Mouse (Mus musculus): ENCODE results near the gene Pdilt. TPM values are rescaled to one million over a fixed set of nuclear protein-coding genes. Genes with fewer than 3 reads are reported as not detected.

The Pdilt gene
- polyA plus RNA-seq, 1 experiment from 2014 or later: 0.47 TPM

DNA sequence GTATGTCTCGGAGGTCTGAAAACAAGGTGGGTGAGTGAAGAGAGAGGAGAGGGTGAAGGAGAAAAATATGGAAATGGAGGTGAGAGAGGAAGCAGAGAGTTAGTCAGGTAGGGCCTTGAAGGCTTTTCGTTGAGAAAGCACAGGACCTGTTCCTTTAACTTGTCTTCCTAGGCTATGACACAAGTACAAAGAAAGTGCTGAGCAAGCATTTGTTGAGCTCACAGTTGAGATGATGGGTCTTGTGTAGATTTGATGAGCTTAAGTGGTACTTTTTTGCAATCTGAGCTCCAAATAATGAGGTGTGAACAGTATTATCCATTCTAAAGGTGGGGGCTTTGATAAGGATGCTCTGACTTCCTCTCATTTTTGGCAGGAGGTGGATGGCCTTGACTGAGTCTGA lies 11.1 kb upstream of the Pdilt start:
- no peak overlapping the region for H3K9ac ChIP-seq (replicated peaks; ENCODE audit: low read depth, low read length)
- H3K27me3 ChIP-seq (ENCODE audit: control insufficient read depth, insufficient read depth, low read length): no peaks in the 10 kb centered on the region
- H3K36me3 ChIP-seq (ENCODE audit: control insufficient read depth, insufficient read depth, low read length): no peaks in the 10 kb centered on the region
- H3K9me3 ChIP-seq (ENCODE audit: control insufficient read depth, low read length): no peaks in the 10 kb centered on the region
- ATAC-seq (ENCODE audit: low read depth): no peak
- no peak overlapping the region for H3K27ac ChIP-seq (ENCODE audit: low read depth, low read length)
- no peak overlapping the region for H3K4me3 ChIP-seq (ENCODE audit: low read depth, low read length)
- no peaks in the 10 kb centered on the region for H3K4me1 ChIP-seq (ENCODE audit: control insufficient read depth, insufficient read depth, low read length)
- no peak overlapping the region for H3K4me2 ChIP-seq (ENCODE audit: low read depth, low read length)
- 78% methylated on average over 2 of the region's 2 CpGs for WGBS

DNA sequence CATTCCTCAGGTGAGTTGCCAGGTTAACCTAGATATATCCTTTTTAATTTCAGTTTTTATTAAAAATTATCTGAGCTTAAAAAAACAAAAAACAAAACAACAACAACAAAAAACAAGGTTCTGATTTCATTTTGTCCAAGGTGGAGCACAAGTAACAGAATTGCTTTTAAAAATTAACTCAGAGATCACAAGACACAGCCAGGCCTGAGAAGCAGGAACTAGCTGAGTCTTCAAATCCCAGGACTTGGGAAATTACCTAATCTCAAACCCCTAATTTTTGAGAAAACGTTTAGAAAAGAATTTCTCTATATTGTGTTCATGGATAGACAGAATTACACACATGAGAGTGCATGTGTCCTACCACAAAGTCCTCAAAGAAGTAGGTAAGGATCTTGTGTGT lies 9.6 kb upstream of the Pdilt start:
- WGBS: 60% methylated on average over 1 of the region's 1 CpGs

DNA sequence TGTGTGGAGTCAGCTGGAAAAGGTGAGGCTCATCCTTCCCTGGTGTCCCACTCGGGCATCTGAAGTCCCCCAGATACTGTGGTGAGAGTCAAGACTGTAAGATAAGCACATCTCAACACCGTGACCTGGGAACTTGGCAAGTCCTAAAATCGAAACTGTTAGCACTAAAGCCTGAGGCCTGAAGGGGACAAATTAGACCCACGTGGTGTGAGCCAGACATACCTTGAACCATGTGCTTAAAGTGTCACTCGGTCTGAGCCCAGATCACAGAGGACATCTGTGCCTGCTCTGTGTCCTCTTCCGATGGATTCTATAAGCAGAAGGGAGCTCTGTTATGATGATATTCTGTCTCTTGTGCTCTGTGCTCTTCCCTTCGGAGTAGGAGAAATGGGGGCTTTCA lies 5.3 kb upstream of the Pdilt start:
- H3K9me3 ChIP-seq (ENCODE audit: control insufficient read depth, low read length): no peaks in the 10 kb centered on the region
- no peak overlapping the region for H3K4me2 ChIP-seq (ENCODE audit: low read depth, low read length)
- H3K9ac ChIP-seq (replicated peaks; ENCODE audit: low read depth, low read length): no peak overlapping the region
- H3K27ac ChIP-seq (ENCODE audit: low read depth, low read length): no peak overlapping the region
- no peaks in the 10 kb centered on the region for H3K27me3 ChIP-seq (ENCODE audit: control insufficient read depth, insufficient read depth, low read length)
- no peak for ATAC-seq (ENCODE audit: low read depth)
- 85% methylated on average over 7 of the region's 7 CpGs for WGBS
- no peak overlapping the region for H3K4me3 ChIP-seq (ENCODE audit: low read depth, low read length)
- H3K4me1 ChIP-seq (ENCODE audit: control insufficient read depth, insufficient read depth, low read length): no peaks in the 10 kb centered on the region
- no peaks in the 10 kb centered on the region for H3K36me3 ChIP-seq (ENCODE audit: control insufficient read depth, insufficient read depth, low read length)

More for the DNA sequence above, 9.6 kb upstream of the Pdilt start:
- no peak overlapping the region for H3K9ac ChIP-seq (replicated peaks; ENCODE audit: low read depth, low read length)
- H3K4me2 ChIP-seq (ENCODE audit: low read depth, low read length): no peak overlapping the region
- H3K36me3 ChIP-seq (ENCODE audit: control insufficient read depth, insufficient read depth, low read length): no peaks in the 10 kb centered on the region
- H3K27ac ChIP-seq (ENCODE audit: low read depth, low read length): no peak overlapping the region
- ATAC-seq (ENCODE audit: low read depth): no peak
- no peak overlapping the region for H3K4me3 ChIP-seq (ENCODE audit: low read depth, low read length)
- H3K4me1 ChIP-seq (ENCODE audit: control insufficient read depth, insufficient read depth, low read length): no peaks in the 10 kb centered on the region
- H3K27me3 ChIP-seq (ENCODE audit: control insufficient read depth, insufficient read depth, low read length): no peaks in the 10 kb centered on the region
- H3K9me3 ChIP-seq (ENCODE audit: control insufficient read depth, low read length): no peaks in the 10 kb centered on the region

DNA sequence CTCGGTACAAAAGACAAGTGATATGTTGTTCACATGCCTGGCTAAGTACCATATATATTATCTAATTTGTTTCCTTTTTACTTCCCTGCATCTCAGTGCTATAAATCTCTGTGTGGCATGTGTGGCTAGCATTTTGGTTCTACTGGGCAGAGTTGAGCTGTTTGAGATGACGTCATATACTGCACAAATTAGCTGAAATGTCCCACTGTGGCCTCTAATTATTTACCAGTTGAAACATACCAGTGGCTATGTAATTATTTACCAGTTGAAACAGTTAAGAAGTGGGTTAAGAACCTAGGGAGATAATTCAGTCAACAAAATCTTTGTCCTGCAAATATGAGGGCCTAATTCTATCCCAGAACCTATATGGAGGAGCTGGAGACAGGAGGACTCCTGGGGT lies 4.3 kb upstream of the Pdilt start:
- H3K36me3 ChIP-seq (ENCODE audit: control insufficient read depth, insufficient read depth, low read length): no peaks in the 10 kb centered on the region
- H3K27ac ChIP-seq (ENCODE audit: low read depth, low read length): no peak overlapping the region
- H3K4me2 ChIP-seq (ENCODE audit: low read depth, low read length): no peak overlapping the region
- no peaks in the 10 kb centered on the region for H3K9me3 ChIP-seq (ENCODE audit: control insufficient read depth, low read length)
- no peaks in the 10 kb centered on the region for H3K27me3 ChIP-seq (ENCODE audit: control insufficient read depth, insufficient read depth, low read length)
- WGBS: 40% methylated on average over 2 of the region's 2 CpGs
- no peak overlapping the region for H3K9ac ChIP-seq (replicated peaks; ENCODE audit: low read depth, low read length)
- H3K4me3 ChIP-seq (ENCODE audit: low read depth, low read length): no peak overlapping the region
- H3K4me1 ChIP-seq (ENCODE audit: control insufficient read depth, insufficient read depth, low read length): no peaks in the 10 kb centered on the region
- ATAC-seq (ENCODE audit: low read depth): no peak

DNA sequence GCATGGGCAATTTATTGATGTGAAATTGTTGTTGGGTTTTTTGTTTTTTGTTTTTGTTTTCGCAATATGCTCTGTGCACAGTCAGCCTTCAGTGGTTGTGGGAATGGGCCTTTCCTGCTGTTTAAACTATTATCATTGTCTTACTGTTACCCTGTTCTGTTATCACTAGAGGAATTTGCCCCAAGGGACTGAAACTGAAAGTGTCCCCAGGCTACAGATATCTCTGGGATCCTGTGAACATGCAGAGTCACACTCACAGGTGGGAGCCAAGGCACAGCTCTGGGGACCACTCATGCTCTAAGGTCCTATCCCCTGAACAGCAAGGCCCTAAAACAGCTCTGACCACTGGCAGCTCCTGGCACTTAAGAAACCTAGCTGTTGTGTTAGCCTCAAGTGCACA lies 3.8 kb upstream of the Pdilt start:
- no peaks in the 10 kb centered on the region for H3K27me3 ChIP-seq (ENCODE audit: control insufficient read depth, insufficient read depth, low read length)
- no peaks in the 10 kb centered on the region for H3K36me3 ChIP-seq (ENCODE audit: control insufficient read depth, insufficient read depth, low read length)
- no peak for ATAC-seq (ENCODE audit: low read depth)
- no peaks in the 10 kb centered on the region for H3K4me1 ChIP-seq (ENCODE audit: control insufficient read depth, insufficient read depth, low read length)
- no peak overlapping the region for H3K9ac ChIP-seq (replicated peaks; ENCODE audit: low read depth, low read length)
- no peaks in the 10 kb centered on the region for H3K9me3 ChIP-seq (ENCODE audit: control insufficient read depth, low read length)
- H3K27ac ChIP-seq (ENCODE audit: low read depth, low read length): no peak overlapping the region
- no peak overlapping the region for H3K4me3 ChIP-seq (ENCODE audit: low read depth, low read length)
- WGBS: 97% methylated on average over 1 of the region's 1 CpGs
- H3K4me2 ChIP-seq (ENCODE audit: low read depth, low read length): no peak overlapping the region

DNA sequence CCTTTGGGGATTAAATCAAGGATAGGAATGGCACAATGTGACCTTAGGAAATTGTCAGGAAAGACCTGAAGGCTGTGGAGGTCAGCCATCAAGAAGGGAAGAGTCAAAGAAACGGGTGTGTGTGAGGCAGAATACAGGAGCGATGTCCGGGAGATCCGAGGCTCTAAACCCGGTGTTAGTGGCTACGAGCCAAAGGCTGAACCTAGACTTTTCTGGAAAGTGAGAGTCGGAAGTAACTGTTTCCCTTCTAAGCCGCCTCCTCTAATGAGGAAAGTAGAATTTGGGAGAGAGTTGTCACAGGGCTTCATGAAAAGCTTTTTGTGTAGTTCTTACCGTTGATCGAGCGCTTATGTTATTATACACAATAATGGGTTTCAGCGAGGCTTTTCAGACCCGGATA lies 3.2 kb upstream of the Pdilt start:
- 82% methylated on average over 13 of the region's 13 CpGs for WGBS
- H3K9ac ChIP-seq (replicated peaks; ENCODE audit: low read depth, low read length): no peak overlapping the region

DNA sequence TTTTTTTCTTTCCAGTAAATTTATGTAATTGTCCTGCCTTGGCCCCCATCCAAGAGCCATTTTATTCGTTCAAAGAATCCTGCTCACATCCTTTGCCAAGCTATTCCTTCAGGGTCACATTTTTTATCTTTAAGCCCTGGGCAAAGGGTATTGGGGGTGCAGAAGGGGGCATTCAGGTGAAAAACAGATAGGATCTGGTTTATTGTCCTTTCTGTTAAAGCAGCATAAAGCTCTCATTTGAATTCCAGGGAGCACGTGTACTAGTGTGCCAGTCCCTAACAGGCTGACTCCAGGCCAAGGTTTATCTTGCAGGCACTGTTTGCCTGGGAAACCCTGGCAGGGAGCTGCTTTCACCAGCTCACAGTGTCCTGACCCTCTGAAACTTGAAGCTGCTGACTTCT lies 2.6 kb upstream of the Pdilt start:
- Histone ChIP-seq H3K9me3 (ENCODE audit: control insufficient read depth, low read length) (no peaks in the 10 kb centered on the region), H3K36me3 (ENCODE audit: control insufficient read depth, insufficient read depth, low read length) (no peaks in the 10 kb centered on the region), H3K27me3 (ENCODE audit: control insufficient read depth, insufficient read depth, low read length) (no peaks in the 10 kb centered on the region), H3K4me3 (ENCODE audit: low read depth, low read length) (no peak overlapping the region), H3K4me1 (ENCODE audit: control insufficient read depth, insufficient read depth, low read length) (no peaks in the 10 kb centered on the region), H3K9ac (replicated peaks; ENCODE audit: low read depth, low read length) (no peak overlapping the region), H3K27ac (ENCODE audit: low read depth, low read length) (no peak overlapping the region), H3K4me2 (ENCODE audit: low read depth, low read length) (no peak overlapping the region)
- WGBS: 29% methylated on average over 2 of the region's 2 CpGs
- no peak for ATAC-seq (ENCODE audit: low read depth)

More for the DNA sequence above, 3.2 kb upstream of the Pdilt start:
- H3K4me1 ChIP-seq (ENCODE audit: control insufficient read depth, insufficient read depth, low read length): no peaks in the 10 kb centered on the region
- H3K27ac ChIP-seq (ENCODE audit: low read depth, low read length): no peak overlapping the region
- ATAC-seq (ENCODE audit: low read depth): no peak
- H3K4me2 ChIP-seq (ENCODE audit: low read depth, low read length): no peak overlapping the region
- no peak overlapping the region for H3K4me3 ChIP-seq (ENCODE audit: low read depth, low read length)
- no peaks in the 10 kb centered on the region for H3K9me3 ChIP-seq (ENCODE audit: control insufficient read depth, low read length)
- no peaks in the 10 kb centered on the region for H3K27me3 ChIP-seq (ENCODE audit: control insufficient read depth, insufficient read depth, low read length)
- no peaks in the 10 kb centered on the region for H3K36me3 ChIP-seq (ENCODE audit: control insufficient read depth, insufficient read depth, low read length)

DNA sequence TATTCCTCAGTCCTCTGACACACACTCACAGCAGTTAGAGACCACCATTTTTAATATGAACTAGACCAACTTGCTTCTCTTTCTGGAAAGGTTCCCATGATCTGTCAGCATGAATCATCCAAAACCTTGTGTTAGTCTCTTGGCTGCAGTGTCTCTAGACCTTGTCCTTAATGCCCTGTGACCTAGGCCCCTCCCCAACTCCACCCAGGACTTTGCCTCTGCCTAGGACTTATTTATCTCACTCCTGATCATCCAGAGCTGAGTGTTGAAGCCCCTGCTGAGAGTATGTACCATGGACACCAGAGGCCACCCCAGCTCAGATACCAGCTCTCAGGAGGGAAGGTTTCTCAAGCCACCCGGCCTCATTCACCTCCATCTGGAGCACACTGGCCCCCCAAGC lies 904 bp downstream of the Pdilt start:
- Histone ChIP-seq H3K27me3 (ENCODE audit: control insufficient read depth, insufficient read depth, low read length) (no peaks in the 10 kb centered on the region), H3K4me3 (ENCODE audit: low read depth, low read length) (no peak overlapping the region), H3K4me2 (ENCODE audit: low read depth, low read length) (no peak overlapping the region), H3K36me3 (ENCODE audit: control insufficient read depth, insufficient read depth, low read length) (no peaks in the 10 kb centered on the region), H3K9me3 (ENCODE audit: control insufficient read depth, low read length) (no peaks in the 10 kb centered on the region), H3K9ac (replicated peaks; ENCODE audit: low read depth, low read length) (no peak overlapping the region), H3K4me1 (ENCODE audit: control insufficient read depth, insufficient read depth, low read length) (no peaks in the 10 kb centered on the region), H3K27ac (ENCODE audit: low read depth, low read length) (no peak overlapping the region)
- no peak for ATAC-seq (ENCODE audit: low read depth)
- 96% methylated on average over 1 of the region's 1 CpGs for WGBS

DNA sequence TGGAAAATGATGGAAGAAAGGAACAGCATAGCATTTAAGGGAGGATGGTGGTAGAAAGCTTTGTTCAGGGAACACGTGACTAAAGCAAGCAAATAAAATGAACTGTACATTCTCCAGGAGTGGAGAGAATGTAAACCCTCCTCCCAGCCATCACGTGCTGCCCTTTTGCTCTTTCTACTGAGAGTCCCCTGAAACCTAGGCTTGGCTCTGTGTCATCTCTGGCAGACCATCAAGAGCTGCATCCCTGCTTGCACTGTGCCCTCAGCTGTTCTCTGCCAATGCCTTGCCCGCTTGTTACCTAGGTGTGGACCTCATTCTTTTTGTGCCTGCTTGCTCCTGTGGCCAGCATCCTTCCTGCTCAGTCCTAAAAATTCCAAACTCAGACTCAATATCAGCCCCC lies 1.5 kb downstream of the Pdilt start:
- WGBS: 90% methylated on average over 3 of the region's 3 CpGs
- Histone ChIP-seq H3K36me3 (ENCODE audit: control insufficient read depth, insufficient read depth, low read length) (no peaks in the 10 kb centered on the region), H3K9ac (replicated peaks; ENCODE audit: low read depth, low read length) (no peak overlapping the region), H3K27me3 (ENCODE audit: control insufficient read depth, insufficient read depth, low read length) (no peaks in the 10 kb centered on the region), H3K9me3 (ENCODE audit: control insufficient read depth, low read length) (no peaks in the 10 kb centered on the region), H3K4me1 (ENCODE audit: control insufficient read depth, insufficient read depth, low read length) (no peaks in the 10 kb centered on the region), H3K4me3 (ENCODE audit: low read depth, low read length) (no peak overlapping the region), H3K27ac (ENCODE audit: low read depth, low read length) (no peak overlapping the region), H3K4me2 (ENCODE audit: low read depth, low read length) (no peak overlapping the region)
- no peak for ATAC-seq (ENCODE audit: low read depth)

DNA sequence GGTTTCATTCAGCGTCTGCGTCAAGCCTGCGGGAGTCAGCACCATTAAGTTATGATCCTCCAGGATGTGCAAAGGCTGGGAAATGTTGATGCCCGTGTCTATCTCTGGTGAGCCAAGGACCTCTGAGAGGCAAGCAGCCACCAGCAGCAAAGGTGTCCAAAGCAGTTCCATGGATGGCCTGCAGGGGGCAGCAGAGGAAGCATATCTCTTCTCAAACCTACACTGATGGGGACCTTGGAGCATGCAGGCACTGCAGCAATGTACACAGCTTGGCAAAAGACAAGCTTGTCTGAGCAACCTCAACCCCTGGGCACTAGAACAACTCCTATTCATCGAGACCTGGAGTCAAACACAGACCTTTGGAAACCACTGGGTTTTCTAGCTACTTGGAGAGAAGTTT lies 3.6 kb downstream of the Pdilt start:
- ATAC-seq (ENCODE audit: low read depth): peak; percentile 59; the same call in 1 of the 2 replicates
- H3K27me3 ChIP-seq (ENCODE audit: control insufficient read depth, insufficient read depth, low read length): no peaks in the 10 kb centered on the region
- H3K9me3 ChIP-seq (ENCODE audit: control insufficient read depth, low read length): no peaks in the 10 kb centered on the region
- H3K4me1 ChIP-seq (ENCODE audit: control insufficient read depth, insufficient read depth, low read length): no peaks in the 10 kb centered on the region
- H3K36me3 ChIP-seq (ENCODE audit: control insufficient read depth, insufficient read depth, low read length): no peaks in the 10 kb centered on the region
- no peak overlapping the region for H3K9ac ChIP-seq (replicated peaks; ENCODE audit: low read depth, low read length)
- no peak overlapping the region for H3K4me3 ChIP-seq (ENCODE audit: low read depth, low read length)
- no peak overlapping the region for H3K4me2 ChIP-seq (ENCODE audit: low read depth, low read length)
- no peak overlapping the region for H3K27ac ChIP-seq (ENCODE audit: low read depth, low read length)
- WGBS: 41% methylated on average over 5 of the region's 5 CpGs
